Mouse (Mus musculus): ENCODE measurements around the gene Tceanc2.

- no peak for TF ChIP-seq CTCF (IDR thresholded peaks at IDR 0.05; ENCODE audit: control insufficient read depth, insufficient read depth, insufficient read length)
- no peak for TF ChIP-seq CEBPB (IDR thresholded peaks at IDR 0.05; ENCODE audit: low read depth)
- TF ChIP-seq FOSL1 (IDR thresholded peaks at IDR 0.05; ENCODE audit: insufficient read depth, low read length, poor library complexity, severe bottlenecking): no peak
- no peak for TF ChIP-seq USF1 (IDR thresholded peaks at IDR 0.05; ENCODE audit: low read depth)
- TF ChIP-seq MYOG (IDR thresholded peaks at IDR 0.05; ENCODE audit: control insufficient read depth, extremely low read depth, insufficient read length): no peak
These were observed 59.9 kb downstream of the Tceanc2 start for GRCm38 (mm10) chr4:107119056-107119455.
